ENCODE assay signal across 9 mouse cellular contexts in genomic region chr15:101370101-101370911, GRCm38 (mm10). TPM values are rescaled to one million over a fixed set of nuclear protein-coding genes. Genes with fewer than 3 reads are reported as not detected.
A peak's percentile ranks its signal among the peaks of the same experiment; 100 is the strongest.
DNase-seq lines count a peak whose midpoint lies in the region; ATAC-seq and TF ChIP-seq lines count a peak whose summit lies in the region.
"Had no signal": no experiment of that assay in that cellular context is flagged by ENCODE, and none has a peak within 500 bp of the region (broad histone marks: within the 10 kb centered on the region; RNA-seq: fewer than 3 reads in every experiment).

Gene Krt80, minus strand, starts transcription at chr15:101370162.

- ATAC-seq in heart, embryonic 12.5 days (ENCODE audit: insufficient number of reproducible peaks, low FRiP score), result peak; percentile 84
- ATAC-seq in stomach, embryonic 15.5 days (ENCODE audit: insufficient read depth, low FRiP score, low read depth), result peak; percentile 59; the same call in 1 of the 2 replicates
- ATAC-seq in frontal cortex, adult (ENCODE audit: low TSS enrichment), result no peak

- peak within 1 kb of the TSS; percentile 49 for H3K4me3 ChIP-seq in E14TG2a.4 (replicated peaks; ENCODE audit: low read length)
- H3K4me3 ChIP-seq in heart, embryonic 12.5 days, result no peak within 1 kb of the TSS
- 0 out of 2 replicates have a peak within 1 kb of the TSS, but pooled peaks have one; percentile 12 for H3K4me3 ChIP-seq in stomach, embryonic 15.5 days (replicated peaks)

- peak within 1 kb of the TSS; percentile 90 for H3K27ac ChIP-seq in heart, embryonic 12.5 days (ENCODE audit: poor library complexity, severe bottlenecking)
- peak within 1 kb of the TSS; percentile 87 for H3K27ac ChIP-seq in stomach, embryonic 15.5 days
- H3K27ac ChIP-seq: liver, embryonic 14.5 days had no signal

- H3K9me3 ChIP-seq in E14TG2a.4 (ENCODE audit: low read length), result no peaks in the 10 kb centered on the region
- H3K9me3 ChIP-seq in heart, embryonic 12.5 days (replicated peaks), result no peaks in the 10 kb centered on the region
- H3K9me3 ChIP-seq in stomach, embryonic 15.5 days, result no peaks in the 10 kb centered on the region

- no peaks in the 10 kb centered on the region for H3K36me3 ChIP-seq in E14TG2a.4 (ENCODE audit: insufficient read depth, low read length)
- no peaks in the 10 kb centered on the region for H3K36me3 ChIP-seq in heart, embryonic 12.5 days
- H3K36me3 ChIP-seq in stomach, embryonic 15.5 days, result no peaks in the 10 kb centered on the region

- peaks cover 10% of the 10 kb centered on the region for H3K27me3 ChIP-seq in E14TG2a.4 (ENCODE audit: insufficient read depth, low read length)
- peaks cover 10% of the 10 kb centered on the region for H3K27me3 ChIP-seq in heart, embryonic 12.5 days (replicated peaks)
- no peaks in the 10 kb centered on the region for H3K27me3 ChIP-seq in stomach, embryonic 15.5 days (replicated peaks)

- H3K4me1 ChIP-seq in E14TG2a.4 (replicated peaks; ENCODE audit: low read depth, low read length), result peaks cover 34% of the 10 kb centered on the region
- H3K4me1 ChIP-seq in heart, embryonic 12.5 days (replicated peaks), result peaks cover 80% of the 10 kb centered on the region
- peaks cover 63% of the 10 kb centered on the region for H3K4me1 ChIP-seq in stomach, embryonic 15.5 days

- DNase-seq in adrenal gland, postnatal 14 days, result peak; percentile 93
- DNase-seq in kidney, postnatal 14 days, result peak; percentile 85
- DNase-seq in embryo, embryonic 10 days (ENCODE audit: low spot score), result no peak
- no peak for DNase-seq in spleen, adult 18-20 months

- peak within 1 kb of the TSS; percentile 43 for H3K4me2 ChIP-seq in heart, embryonic 12.5 days
- H3K4me2 ChIP-seq in stomach, embryonic 15.5 days, result peak within 1 kb of the TSS; percentile 39

- peak within 1 kb of the TSS; percentile 34; the same call in 1 of the 2 replicates for H3K9ac ChIP-seq in heart, embryonic 12.5 days
- no peak within 1 kb of the TSS for H3K9ac ChIP-seq in stomach, embryonic 15.5 days
- H3K9ac ChIP-seq: liver, embryonic 14.5 days had no signal

- WGBS in heart, embryonic 12.5 days, result 26% methylated on average over 22 of the region's 22 CpGs
- WGBS in stomach, embryonic 15.5 days, result 31% methylated on average over 22 of the region's 22 CpGs

- TF ChIP-seq CTCF in E14TG2a.4 (conservative IDR thresholded peaks at IDR 0.05; ENCODE audit: low read length), result no peak

RNA-seq across cellular contexts. Expression of gene Krt80, which starts in this region (rescaled TPM):
- 0.74 and 1.1 TPM in 2 replicates for total RNA-seq in adrenal gland, postnatal 14 days (2021)
- 7.0 and 7.5 TPM in 2 replicates for polyA plus RNA-seq in heart, embryonic 12.5 days (2016; fragmentation: Nextera tagmentation; extraction: Ambion mirVana)
- 7.7 and 12.7 TPM in 2 replicates for polyA plus RNA-seq in stomach, embryonic 15.5 days (2015; fragmentation: Nextera tagmentation; extraction: Ambion mirVana)

Comparison
In these comparisons a context has a peak if more than half of its experiments do, and no peak if none do; other contexts are left out.
1. DNase-seq: peak in adrenal gland, postnatal 14 days (single experiment) and kidney, postnatal 14 days (single experiment); none in embryo, embryonic 10 days (single experiment) and spleen, adult 18-20 months (0 of 2).